In the genomic region with DNA sequence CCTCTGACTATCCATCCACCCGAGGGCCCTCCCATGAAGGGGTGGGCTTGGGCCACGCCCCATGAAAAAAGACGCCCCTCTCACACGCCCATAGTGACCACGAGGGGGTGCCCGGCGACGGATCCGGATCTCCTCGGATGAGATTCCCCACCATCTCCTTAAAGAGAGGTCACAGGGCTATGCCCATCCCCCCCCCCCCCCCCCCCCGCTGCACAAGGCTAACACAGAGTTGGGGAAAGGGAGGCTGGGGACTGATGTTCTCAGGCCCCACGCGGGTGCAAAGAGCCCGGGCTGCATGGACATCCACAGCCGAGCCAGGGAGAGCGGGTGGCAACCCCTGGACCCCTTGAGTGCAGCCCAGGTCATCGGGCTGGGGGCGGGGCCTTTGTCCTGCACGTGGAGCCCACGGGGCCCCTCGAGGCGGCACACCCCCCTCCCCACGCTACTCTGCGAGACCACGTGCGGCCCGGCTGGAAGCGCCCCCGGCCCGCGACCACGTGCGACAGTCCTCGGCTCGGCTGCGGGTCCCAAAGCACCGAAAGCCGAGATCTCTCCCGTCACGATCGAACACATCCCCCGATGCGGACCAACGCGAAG, we compare ENCODE assay signal across 8 mouse cellular contexts. TPM values are rescaled to one million over a fixed set of nuclear protein-coding genes. Genes with fewer than 3 reads are reported as not detected.
DNase-seq lines count a peak whose midpoint lies in the region; ATAC-seq and TF ChIP-seq lines count a peak whose summit lies in the region.

No protein-coding gene starts in this region.

- peaks cover 27% of the 10 kb centered on the region for H3K36me3 ChIP-seq in embryonic facial prominence, embryonic 12.5 days
- peaks cover 53% of the 10 kb centered on the region for H3K36me3 ChIP-seq in heart, embryonic 13.5 days
- H3K36me3 ChIP-seq in kidney, postnatal 0 days (ENCODE audit: insufficient read depth, low read length): peaks cover 14% of the 10 kb centered on the region
- peaks cover 13% of the 10 kb centered on the region for H3K36me3 ChIP-seq in liver, embryonic 16.5 days (ENCODE audit: control insufficient read depth, insufficient read depth)
- peaks cover 14% of the 10 kb centered on the region for H3K36me3 ChIP-seq in neural tube, embryonic 14.5 days (ENCODE audit: control insufficient read depth, insufficient read depth, low read length)

- no peaks in the 10 kb centered on the region for H3K27me3 ChIP-seq in embryonic facial prominence, embryonic 12.5 days
- no peaks in the 10 kb centered on the region for H3K27me3 ChIP-seq in heart, embryonic 13.5 days (replicated peaks)
- H3K27me3 ChIP-seq in kidney, postnatal 0 days (ENCODE audit: insufficient read depth, low read length): no peaks in the 10 kb centered on the region
- no peaks in the 10 kb centered on the region for H3K27me3 ChIP-seq in liver, embryonic 16.5 days (ENCODE audit: control insufficient read depth, insufficient read depth, low read depth, low read length)
- H3K27me3 ChIP-seq in neural tube, embryonic 14.5 days (ENCODE audit: control insufficient read depth, insufficient read depth, low read length): no peaks in the 10 kb centered on the region

- H3K27ac ChIP-seq in embryonic facial prominence, embryonic 12.5 days: peak overlapping the region; percentile 95
- peak overlapping the region; percentile 97 for H3K27ac ChIP-seq in heart, embryonic 13.5 days (replicated peaks)
- H3K27ac ChIP-seq in kidney, postnatal 0 days: peak overlapping the region; percentile 96
- peak overlapping the region; percentile 85 for H3K27ac ChIP-seq in liver, embryonic 16.5 days (ENCODE audit: low read length)
- H3K27ac ChIP-seq in neural tube, embryonic 14.5 days (ENCODE audit: low read depth, low read length): peak overlapping the region; percentile 91

- H3K4me3 ChIP-seq in embryonic facial prominence, embryonic 12.5 days: peak overlapping the region; percentile 96
- peak overlapping the region; percentile 99 for H3K4me3 ChIP-seq in heart, embryonic 13.5 days
- peak overlapping the region; percentile 97 for H3K4me3 ChIP-seq in kidney, postnatal 0 days (replicated peaks; ENCODE audit: low read depth, low read length)
- peak overlapping the region; percentile 88 for H3K4me3 ChIP-seq in liver, embryonic 16.5 days (ENCODE audit: low read depth, low read length)
- peak overlapping the region; percentile 90 for H3K4me3 ChIP-seq in neural tube, embryonic 14.5 days (ENCODE audit: low read depth, low read length)

- H3K4me1 ChIP-seq in embryonic facial prominence, embryonic 12.5 days: peaks cover 25% of the 10 kb centered on the region
- peaks cover 38% of the 10 kb centered on the region for H3K4me1 ChIP-seq in heart, embryonic 13.5 days
- H3K4me1 ChIP-seq in kidney, postnatal 0 days (replicated peaks; ENCODE audit: insufficient read depth, low read length): peaks cover 19% of the 10 kb centered on the region; the same call in 1 of the 2 replicates
- H3K4me1 ChIP-seq in liver, embryonic 16.5 days (ENCODE audit: control insufficient read depth, low read depth, low read length): peaks cover 23% of the 10 kb centered on the region
- peaks cover 26% of the 10 kb centered on the region for H3K4me1 ChIP-seq in neural tube, embryonic 14.5 days (ENCODE audit: control insufficient read depth, insufficient read depth, low read length)

- no peaks in the 10 kb centered on the region for H3K9me3 ChIP-seq in embryonic facial prominence, embryonic 12.5 days
- H3K9me3 ChIP-seq in heart, embryonic 13.5 days: no peaks in the 10 kb centered on the region
- no peaks in the 10 kb centered on the region for H3K9me3 ChIP-seq in kidney, postnatal 0 days (replicated peaks; ENCODE audit: low read length)
- H3K9me3 ChIP-seq in liver, embryonic 16.5 days (replicated peaks; ENCODE audit: control insufficient read depth, low read length): no peaks in the 10 kb centered on the region
- H3K9me3 ChIP-seq in neural tube, embryonic 14.5 days (ENCODE audit: control insufficient read depth, low read length): no peaks in the 10 kb centered on the region

- peak; percentile 45 to 48 for DNase-seq in CD8-positive naive resting alpha-beta T cell, adult 2 months (ENCODE audit: low read depth in 2 of 2, low spot score in 2 of 2)
- peak; percentile 90 for DNase-seq in adrenal gland, postnatal 14 days
- peak; percentile 88 for DNase-seq in kidney, postnatal 0 days (ENCODE audit: low spot score)
- peak; percentile 44 for DNase-seq in thymus, postnatal 0 days (ENCODE audit: low spot score)

- WGBS in embryonic facial prominence, embryonic 12.5 days: under 1% methylated on average over 44 of the region's 45 CpGs
- WGBS in heart, embryonic 13.5 days: under 1% methylated on average over 45 of the region's 45 CpGs
- WGBS in kidney, postnatal 0 days: under 1% methylated on average over 45 of the region's 45 CpGs
- under 1% methylated on average over 44 of the region's 45 CpGs for WGBS in liver, embryonic 16.5 days (ENCODE audit: insufficient replicate concordance)
- under 1% methylated on average over 37 of the region's 45 CpGs for WGBS in neural tube, embryonic 14.5 days

- peak overlapping the region; percentile 67 for H3K4me2 ChIP-seq in embryonic facial prominence, embryonic 12.5 days (replicated peaks)
- peak overlapping the region; percentile 76 for H3K4me2 ChIP-seq in heart, embryonic 13.5 days
- H3K4me2 ChIP-seq in kidney, postnatal 0 days (ENCODE audit: low read length): peak overlapping the region; percentile 86
- peak overlapping the region; percentile 99 for H3K4me2 ChIP-seq in liver, embryonic 16.5 days (ENCODE audit: low read depth, low read length)
- H3K4me2 ChIP-seq in neural tube, embryonic 14.5 days (ENCODE audit: low read depth, low read length): peak overlapping the region; percentile 64

- peak; percentile 61 for TF ChIP-seq CTCF in kidney, postnatal 0 days (IDR thresholded peaks at IDR 0.05; ENCODE audit: low read depth)

- ATAC-seq in embryonic facial prominence, embryonic 12.5 days (ENCODE audit: insufficient number of reproducible peaks, insufficient read depth, low FRiP score, low TSS enrichment): no peak
- ATAC-seq in heart, embryonic 13.5 days (ENCODE audit: extremely low read depth, insufficient number of reproducible peaks, low FRiP score, low TSS enrichment): no peak
- ATAC-seq in kidney, postnatal 0 days (replicated peaks; ENCODE audit: low FRiP score, low read depth): peak; percentile 4
- no peak for ATAC-seq in liver, embryonic 16.5 days (ENCODE audit: low read depth)
- ATAC-seq in neural tube, embryonic 14.5 days (ENCODE audit: low read depth): peak; percentile 5

- H3K9ac ChIP-seq in embryonic facial prominence, embryonic 12.5 days: peak overlapping the region; percentile 97
- peak overlapping the region; percentile 99 for H3K9ac ChIP-seq in heart, embryonic 13.5 days
- H3K9ac ChIP-seq in kidney, postnatal 0 days (ENCODE audit: low read depth, low read length): peak overlapping the region; percentile 97
- H3K9ac ChIP-seq in liver, embryonic 16.5 days (ENCODE audit: low read depth, low read length): peak overlapping the region; percentile 92
- H3K9ac ChIP-seq in neural tube, embryonic 14.5 days (replicated peaks; ENCODE audit: low read depth, low read length): peak overlapping the region; percentile 99

RNA-seq across cellular contexts. Expression of a gene that starts 0.7 kb away (rescaled TPM):
- total RNA-seq in adrenal gland, postnatal 14 days (2021): 224 and 250 TPM in 2 replicates
- polyA plus RNA-seq in embryonic facial prominence, embryonic 12.5 days (2016; fragmentation: Nextera tagmentation; extraction: Ambion mirVana): 660 and 677 TPM in 2 replicates
- polyA plus RNA-seq in heart, embryonic 13.5 days (2015; fragmentation: Nextera tagmentation; extraction: Ambion mirVana): 438 and 486 TPM in 2 replicates
- polyA plus RNA-seq in kidney, postnatal 0 days (2015; fragmentation: Nextera tagmentation; extraction: Ambion mirVana): 414 and 449 TPM in 2 replicates
- polyA plus RNA-seq in liver, embryonic 16.5 days (2015; fragmentation: Nextera tagmentation; extraction: Ambion mirVana): 95.6 and 98.6 TPM in 2 replicates
- 189 and 206 TPM in 2 replicates for polyA plus RNA-seq in neural tube, embryonic 14.5 days (2014; fragmentation: Nextera tagmentation; extraction: Ambion mirVana)
- polyA plus RNA-seq in thymus, postnatal 0 days (2015; fragmentation: Nextera tagmentation; extraction: Ambion mirVana): 364 and 365 TPM in 2 replicates

RNA-seq across cellular contexts. Expression of a gene that starts 11.0 kb away (rescaled TPM):
- total RNA-seq in adrenal gland, postnatal 14 days (2021): 9.6 and 12.4 TPM in 2 replicates
- 32.9 and 35.6 TPM in 2 replicates for polyA plus RNA-seq in embryonic facial prominence, embryonic 12.5 days (2016; fragmentation: Nextera tagmentation; extraction: Ambion mirVana)
- polyA plus RNA-seq in heart, embryonic 13.5 days (2015; fragmentation: Nextera tagmentation; extraction: Ambion mirVana): 9.8 and 10.3 TPM in 2 replicates
- polyA plus RNA-seq in kidney, postnatal 0 days (2015; fragmentation: Nextera tagmentation; extraction: Ambion mirVana): 13.2 and 13.7 TPM in 2 replicates
- 1.8 and 2.1 TPM in 2 replicates for polyA plus RNA-seq in liver, embryonic 16.5 days (2015; fragmentation: Nextera tagmentation; extraction: Ambion mirVana)
- 54.3 and 60.3 TPM in 2 replicates for polyA plus RNA-seq in neural tube, embryonic 14.5 days (2014; fragmentation: Nextera tagmentation; extraction: Ambion mirVana)
- 1.2 and 2.0 TPM in 2 replicates for polyA plus RNA-seq in thymus, postnatal 0 days (2015; fragmentation: Nextera tagmentation; extraction: Ambion mirVana)

RNA-seq across cellular contexts. Expression of a gene that starts 11.8 kb away (rescaled TPM):
- total RNA-seq in adrenal gland, postnatal 14 days (2021): 95.1 and 108 TPM in 2 replicates
- polyA plus RNA-seq in embryonic facial prominence, embryonic 12.5 days (2016; fragmentation: Nextera tagmentation; extraction: Ambion mirVana): 93.3 and 95.7 TPM in 2 replicates
- 63.6 and 68.1 TPM in 2 replicates for polyA plus RNA-seq in heart, embryonic 13.5 days (2015; fragmentation: Nextera tagmentation; extraction: Ambion mirVana)
- polyA plus RNA-seq in kidney, postnatal 0 days (2015; fragmentation: Nextera tagmentation; extraction: Ambion mirVana): 73.6 and 76.0 TPM in 2 replicates
- 39.8 and 43.2 TPM in 2 replicates for polyA plus RNA-seq in liver, embryonic 16.5 days (2015; fragmentation: Nextera tagmentation; extraction: Ambion mirVana)
- 53.8 and 60.2 TPM in 2 replicates for polyA plus RNA-seq in neural tube, embryonic 14.5 days (2014; fragmentation: Nextera tagmentation; extraction: Ambion mirVana)
- 138 and 145 TPM in 2 replicates for polyA plus RNA-seq in thymus, postnatal 0 days (2015; fragmentation: Nextera tagmentation; extraction: Ambion mirVana)

RNA-seq across cellular contexts. Expression of a gene that starts 12.8 kb away (rescaled TPM):
- 16.1 and 16.6 TPM in 2 replicates for total RNA-seq in adrenal gland, postnatal 14 days (2021)
- polyA plus RNA-seq in embryonic facial prominence, embryonic 12.5 days (2016; fragmentation: Nextera tagmentation; extraction: Ambion mirVana): 79.9 and 83.5 TPM in 2 replicates
- polyA plus RNA-seq in heart, embryonic 13.5 days (2015; fragmentation: Nextera tagmentation; extraction: Ambion mirVana): 36.0 and 36.3 TPM in 2 replicates
- polyA plus RNA-seq in kidney, postnatal 0 days (2015; fragmentation: Nextera tagmentation; extraction: Ambion mirVana): 42.8 and 43.4 TPM in 2 replicates
- 11.0 and 12.2 TPM in 2 replicates for polyA plus RNA-seq in liver, embryonic 16.5 days (2015; fragmentation: Nextera tagmentation; extraction: Ambion mirVana)
- 6.4 and 9.5 TPM in 2 replicates for polyA plus RNA-seq in neural tube, embryonic 14.5 days (2014; fragmentation: Nextera tagmentation; extraction: Ambion mirVana)
- polyA plus RNA-seq in thymus, postnatal 0 days (2015; fragmentation: Nextera tagmentation; extraction: Ambion mirVana): 66.6 and 68.8 TPM in 2 replicates

RNA-seq across cellular contexts. Expression of a gene that starts 30.5 kb away (rescaled TPM):
- 76.3 and 77.2 TPM in 2 replicates for total RNA-seq in adrenal gland, postnatal 14 days (2021)
- polyA plus RNA-seq in embryonic facial prominence, embryonic 12.5 days (2016; fragmentation: Nextera tagmentation; extraction: Ambion mirVana): 43.8 and 47.7 TPM in 2 replicates
- 27.0 and 27.1 TPM in 2 replicates for polyA plus RNA-seq in heart, embryonic 13.5 days (2015; fragmentation: Nextera tagmentation; extraction: Ambion mirVana)
- 25.6 and 27.3 TPM in 2 replicates for polyA plus RNA-seq in kidney, postnatal 0 days (2015; fragmentation: Nextera tagmentation; extraction: Ambion mirVana)
- 9.8 and 9.9 TPM in 2 replicates for polyA plus RNA-seq in liver, embryonic 16.5 days (2015; fragmentation: Nextera tagmentation; extraction: Ambion mirVana)
- polyA plus RNA-seq in neural tube, embryonic 14.5 days (2014; fragmentation: Nextera tagmentation; extraction: Ambion mirVana): 61.6 and 68.6 TPM in 2 replicates
- 19.6 and 20.1 TPM in 2 replicates for polyA plus RNA-seq in thymus, postnatal 0 days (2015; fragmentation: Nextera tagmentation; extraction: Ambion mirVana)

Comparison
In these comparisons a context has a peak if more than half of its experiments do, and no peak if none do; other contexts are left out.
1. ATAC-seq: peak in kidney, postnatal 0 days (single experiment) and neural tube, embryonic 14.5 days (single experiment); none in embryonic facial prominence, embryonic 12.5 days (single experiment), heart, embryonic 13.5 days (single experiment) and liver, embryonic 16.5 days (single experiment).
2. Peak in every context shown above with its lines, with median percentiles within 50 percentile points of each other: DNase-seq, H3K27ac ChIP-seq, H3K4me2 ChIP-seq, H3K4me3 ChIP-seq and H3K9ac ChIP-seq.